Mouse (Mus musculus) G1E (cell line): Measurements from ENCODE around the gene Fbxo41.

Source experiments
- CTCF ChIP-seq: IDR thresholded peaks from 2 replicates; pipeline ENCODE4 v1.5.1; 2012; ENCODE audit warnings: low read depth, low read length, inconsistent platforms, mixed read lengths
- GATA1 ChIP-seq: IDR thresholded peaks from 2 replicates; pipeline ENCODE4 v1.6.1; 2012; ENCODE audit warnings: borderline replicate concordance, low read length, inconsistent platforms, mixed read lengths

GRCm38 (mm10) chr6:85436631-85437030 lies 66.2 kb downstream of the Fbxo41 start:
- TF ChIP-seq CTCF (no peak), GATA1 (no peak)
